Mouse (Mus musculus): ENCODE measurements at regions not wholly inside any gene's neighbourhood (a gene's known extent, or its start where the extent isn't known, plus 50 kb on each side); places are given as distances from the start of the nearest gene placed in this dataset.

DNA sequence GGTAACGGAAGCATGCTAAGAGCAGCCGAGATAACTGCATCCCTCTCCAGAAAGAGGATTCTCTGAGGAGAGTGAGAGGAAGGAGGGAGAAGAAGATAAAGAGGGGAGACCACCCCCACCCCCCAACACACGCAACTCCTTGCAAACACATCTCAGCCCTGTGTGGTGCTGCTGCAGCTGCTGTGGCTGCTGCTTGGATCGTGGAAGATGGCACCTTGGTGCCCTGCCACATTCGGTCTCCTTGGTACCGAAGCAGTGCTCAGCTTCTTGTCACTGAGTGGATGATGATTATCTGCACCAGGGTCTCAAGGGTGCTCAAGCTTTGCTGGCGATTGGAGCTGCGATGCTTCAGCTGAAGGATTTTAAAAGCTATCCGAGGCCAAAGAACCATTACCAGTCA is 204.7 kb downstream of the Bcl11a start:
- H3K27ac ChIP-seq (ENCODE audit: low read depth) = no peak overlapping the region
- DNase-seq (ENCODE audit: low spot score) (no peak), ATAC-seq (replicated peaks; ENCODE audit: low FRiP score, low TSS enrichment, low read depth) (no peak)
- WGBS = 46% methylated on average over 9 of the region's 9 CpGs
- no peaks in the 10 kb centered on the region for H3K27me3 ChIP-seq (replicated peaks; ENCODE audit: control insufficient read depth, insufficient read depth, low read length)
- H3K9ac ChIP-seq (ENCODE audit: low read length) = no peak overlapping the region
- no peak overlapping the region for H3K4me3 ChIP-seq (ENCODE audit: low read depth, low read length)
- H3K36me3 ChIP-seq (ENCODE audit: control insufficient read depth, insufficient read depth, low read length) = no peaks in the 10 kb centered on the region
- no peaks in the 10 kb centered on the region for H3K9me3 ChIP-seq (ENCODE audit: control insufficient read depth, low read length)
- H3K4me2 ChIP-seq (ENCODE audit: low read length) = no peak overlapping the region
- no peaks in the 10 kb centered on the region for H3K4me1 ChIP-seq (replicated peaks; ENCODE audit: control insufficient read depth, insufficient read depth, low read length)

DNA sequence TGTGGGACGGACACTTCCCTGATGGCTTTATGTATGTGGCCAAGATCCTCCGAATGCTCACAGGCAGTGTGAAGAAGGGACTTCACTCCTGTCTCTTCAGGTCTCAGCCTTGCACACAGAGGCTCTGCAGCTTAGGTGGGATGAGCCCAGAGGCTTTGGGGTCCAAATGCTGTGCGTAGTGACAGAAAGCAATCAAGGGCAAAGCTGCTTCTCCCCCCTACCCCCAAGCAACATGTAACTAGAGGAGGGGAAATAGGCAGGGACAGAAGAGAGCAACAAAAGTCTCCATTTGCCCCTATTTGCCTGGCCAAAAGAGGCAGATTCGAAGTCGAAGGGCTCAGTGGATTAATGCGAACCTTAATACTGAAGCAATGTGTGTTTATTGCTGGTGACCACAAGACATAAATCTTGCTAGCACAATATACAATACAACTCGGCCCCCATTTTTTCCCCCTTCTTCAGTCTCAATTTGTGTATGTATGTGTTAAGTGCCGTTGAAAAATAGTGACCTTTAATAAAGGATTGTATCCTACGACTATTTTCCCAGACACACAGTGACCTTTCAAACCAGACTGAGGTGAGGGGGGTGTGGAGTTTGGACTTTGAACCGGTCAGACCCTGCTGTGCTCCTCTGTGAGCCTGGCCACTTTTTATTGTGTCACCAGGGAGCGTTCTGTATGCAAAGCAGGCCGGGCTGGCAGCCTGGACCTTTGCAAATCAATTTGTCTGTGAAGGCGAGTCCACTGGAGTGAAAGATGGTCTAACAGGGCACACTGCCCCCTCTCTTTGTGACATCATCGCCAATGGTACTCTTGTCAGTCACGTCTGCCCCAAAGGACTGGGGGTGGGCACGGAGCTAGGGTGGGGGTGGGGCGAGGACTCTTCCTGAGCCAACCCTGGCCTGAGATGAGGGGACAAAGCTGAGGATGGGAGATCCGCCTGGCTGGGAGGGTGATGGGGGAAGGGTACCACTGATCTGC is 208.6 kb downstream of the Bcl11a start:
- H3K27me3 ChIP-seq (replicated peaks; ENCODE audit: control insufficient read depth, insufficient read depth, low read length) = no peaks in the 10 kb centered on the region
- H3K4me3 ChIP-seq (ENCODE audit: low read depth, low read length) = no peak overlapping the region
- H3K9me3 ChIP-seq (ENCODE audit: control insufficient read depth, low read length) = no peaks in the 10 kb centered on the region
- no peak overlapping the region for H3K4me2 ChIP-seq (ENCODE audit: low read length)
- H3K27ac ChIP-seq (ENCODE audit: low read depth) = no peak overlapping the region
- no peaks in the 10 kb centered on the region for H3K4me1 ChIP-seq (replicated peaks; ENCODE audit: control insufficient read depth, insufficient read depth, low read length)
- 31% methylated on average over 18 of the region's 18 CpGs for WGBS
- no peak for DNase-seq (ENCODE audit: low spot score)
- H3K9ac ChIP-seq (ENCODE audit: low read length) = no peak overlapping the region
- no peaks in the 10 kb centered on the region for H3K36me3 ChIP-seq (ENCODE audit: control insufficient read depth, insufficient read depth, low read length)
- no peak for ATAC-seq (replicated peaks; ENCODE audit: low FRiP score, low TSS enrichment, low read depth)

DNA sequence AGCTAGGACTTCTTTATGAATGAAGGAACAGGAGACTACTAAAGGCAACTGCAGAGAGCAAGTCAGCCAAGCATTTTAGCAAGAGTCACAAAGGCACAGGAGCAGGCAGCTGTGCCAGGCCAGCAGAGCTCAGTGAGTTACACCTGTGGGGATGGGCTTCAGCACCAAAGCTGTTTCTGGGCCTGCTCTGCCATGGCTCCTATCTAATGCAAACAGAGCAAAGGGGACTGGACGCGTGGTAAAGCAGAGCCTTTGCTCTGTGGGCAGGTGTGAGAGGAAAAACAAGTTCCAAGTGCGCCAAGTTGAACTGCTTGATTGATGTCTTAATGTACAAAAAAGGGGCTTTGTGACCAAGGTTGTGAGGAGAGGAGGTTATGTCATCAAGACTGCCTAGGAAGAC is 215.4 kb downstream of the Bcl11a start:
- 69% methylated on average over 3 of the region's 3 CpGs for WGBS
- peaks cover 28% of the 10 kb centered on the region for H3K4me1 ChIP-seq (replicated peaks; ENCODE audit: control insufficient read depth, insufficient read depth, low read length)
- DNase-seq (ENCODE audit: low spot score) = no peak
- no peak overlapping the region for H3K4me2 ChIP-seq (ENCODE audit: low read length)
- no peaks in the 10 kb centered on the region for H3K36me3 ChIP-seq (ENCODE audit: control insufficient read depth, insufficient read depth, low read length)
- H3K27me3 ChIP-seq (replicated peaks; ENCODE audit: control insufficient read depth, insufficient read depth, low read length) = no peaks in the 10 kb centered on the region
- H3K27ac ChIP-seq (ENCODE audit: low read depth) = no peak overlapping the region
- peak; percentile 42; the same call in 1 of the 2 replicates for ATAC-seq (replicated peaks; ENCODE audit: low FRiP score, low TSS enrichment, low read depth)
- no peaks in the 10 kb centered on the region for H3K9me3 ChIP-seq (ENCODE audit: control insufficient read depth, low read length)
- no peak overlapping the region for H3K9ac ChIP-seq (ENCODE audit: low read length)
- no peak overlapping the region for H3K4me3 ChIP-seq (ENCODE audit: low read depth, low read length)

DNA sequence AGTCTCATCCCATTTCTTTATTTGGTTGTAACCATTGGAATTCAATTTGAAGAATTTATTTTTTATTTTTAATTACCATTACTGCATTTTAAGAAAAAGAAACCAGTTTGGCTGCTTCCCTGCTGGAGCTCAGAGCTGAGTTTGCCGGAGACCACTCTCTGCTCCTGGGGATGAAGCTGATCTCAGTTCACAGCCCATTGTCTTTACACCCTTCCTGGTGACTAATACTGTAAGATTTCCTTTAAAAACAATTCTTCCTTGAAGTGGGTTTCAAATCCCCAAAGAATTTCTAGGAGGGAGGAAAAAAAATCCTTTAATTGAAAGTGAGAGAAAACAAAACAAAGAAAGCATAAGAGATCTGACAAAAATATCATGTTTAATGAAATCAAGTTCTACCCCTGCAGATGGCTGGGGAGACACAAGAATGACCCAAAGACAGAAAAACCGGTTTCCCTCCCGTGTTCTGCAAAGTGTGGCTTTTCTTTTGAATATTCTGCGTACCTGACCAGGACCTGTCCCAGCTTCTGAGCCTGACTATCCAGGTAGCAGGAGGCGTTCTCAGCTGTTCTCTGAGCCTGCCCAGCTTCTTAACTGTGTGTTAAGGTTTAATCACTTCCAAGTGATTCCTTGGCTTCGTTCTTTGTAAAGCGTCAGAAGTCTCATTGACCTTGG is 216.1 kb downstream of the Bcl11a start:
- no peak overlapping the region for H3K4me3 ChIP-seq (ENCODE audit: low read depth, low read length)
- no peaks in the 10 kb centered on the region for H3K27me3 ChIP-seq (replicated peaks; ENCODE audit: control insufficient read depth, insufficient read depth, low read length)
- 72% methylated on average over 7 of the region's 7 CpGs for WGBS
- H3K27ac ChIP-seq (ENCODE audit: low read depth) = no peak overlapping the region
- no peak overlapping the region for H3K9ac ChIP-seq (ENCODE audit: low read length)
- H3K9me3 ChIP-seq (ENCODE audit: control insufficient read depth, low read length) = no peaks in the 10 kb centered on the region
- no peak overlapping the region for H3K4me2 ChIP-seq (ENCODE audit: low read length)
- peaks cover 28% of the 10 kb centered on the region for H3K4me1 ChIP-seq (replicated peaks; ENCODE audit: control insufficient read depth, insufficient read depth, low read length)
- H3K36me3 ChIP-seq (ENCODE audit: control insufficient read depth, insufficient read depth, low read length) = no peaks in the 10 kb centered on the region
- DNase-seq (ENCODE audit: low spot score) = no peak
- ATAC-seq (replicated peaks; ENCODE audit: low FRiP score, low TSS enrichment, low read depth) = no peak

DNA sequence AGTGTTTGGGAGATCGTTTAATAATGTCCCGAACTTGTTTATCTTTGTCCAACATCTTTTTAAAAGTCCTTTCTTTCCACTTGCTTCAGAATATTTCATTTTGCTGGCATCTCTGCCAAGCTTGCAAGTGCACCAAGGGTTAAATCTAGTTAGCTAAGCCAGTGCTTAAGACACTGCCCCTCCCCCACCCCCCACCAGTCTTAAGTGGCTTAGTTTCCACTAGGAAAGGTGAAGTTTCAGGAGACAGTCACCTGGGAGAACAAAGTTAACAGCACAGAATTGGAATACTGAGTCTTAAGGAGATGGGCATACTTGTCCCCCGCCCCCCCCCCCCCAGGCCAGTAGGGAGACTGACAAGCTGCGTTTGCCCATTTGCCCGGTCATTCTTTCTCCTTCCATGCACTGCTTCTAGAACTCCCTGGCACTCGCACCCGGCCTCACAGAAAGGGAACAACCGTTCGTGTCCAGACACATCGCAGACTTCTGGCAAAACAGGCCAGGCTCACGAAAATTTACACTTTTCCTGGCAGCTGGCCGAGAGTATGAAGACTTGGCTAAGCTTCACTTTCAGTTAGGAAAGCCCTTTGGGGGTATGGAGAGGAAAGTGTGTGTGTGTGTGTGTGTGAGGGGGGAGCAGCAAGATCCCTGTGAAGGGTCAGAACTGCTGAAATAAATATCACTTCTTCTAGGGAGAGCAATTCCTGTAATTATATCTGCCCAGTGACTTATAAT is 219.2 kb downstream of the Bcl11a start:
- H3K4me1 ChIP-seq (replicated peaks; ENCODE audit: control insufficient read depth, insufficient read depth, low read length) = peaks cover 28% of the 10 kb centered on the region
- no peaks in the 10 kb centered on the region for H3K9me3 ChIP-seq (ENCODE audit: control insufficient read depth, low read length)
- peak; percentile 74 for DNase-seq (ENCODE audit: low spot score)
- no peak; the same call in 1 of the 2 replicates for ATAC-seq (replicated peaks; ENCODE audit: low FRiP score, low TSS enrichment, low read depth)
- H3K27ac ChIP-seq (ENCODE audit: low read depth) = peak overlapping the region; percentile 49
- H3K4me2 ChIP-seq (ENCODE audit: low read length) = peak overlapping the region; percentile 16; the same call in 1 of the 2 replicates
- H3K4me3 ChIP-seq (ENCODE audit: low read depth, low read length) = no peak overlapping the region
- H3K36me3 ChIP-seq (ENCODE audit: control insufficient read depth, insufficient read depth, low read length) = no peaks in the 10 kb centered on the region
- H3K27me3 ChIP-seq (replicated peaks; ENCODE audit: control insufficient read depth, insufficient read depth, low read length) = no peaks in the 10 kb centered on the region
- no peak overlapping the region for H3K9ac ChIP-seq (ENCODE audit: low read length)
- WGBS = 14% methylated on average over 12 of the region's 12 CpGs

DNA sequence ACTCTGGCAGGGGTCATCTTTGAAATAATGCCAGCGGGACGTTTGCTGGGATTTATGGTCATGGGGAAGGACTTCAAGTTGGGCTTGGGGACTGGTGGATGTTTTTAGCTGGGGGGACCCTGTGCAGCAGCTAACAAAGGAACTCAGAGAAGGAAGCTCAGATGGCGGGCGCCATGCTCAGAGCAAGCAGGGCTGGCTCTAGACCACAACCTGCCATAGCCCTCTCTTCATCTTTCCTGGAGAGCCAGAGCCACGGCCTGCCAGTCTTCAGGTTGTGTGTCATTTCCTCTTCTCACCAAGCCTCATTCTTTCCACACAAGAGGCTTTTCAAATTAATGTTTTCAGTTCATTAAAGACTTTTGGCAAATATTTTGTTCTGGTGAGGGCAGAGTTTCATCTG is 219.9 kb downstream of the Bcl11a start:
- H3K9me3 ChIP-seq (ENCODE audit: control insufficient read depth, low read length) = no peaks in the 10 kb centered on the region
- no peaks in the 10 kb centered on the region for H3K36me3 ChIP-seq (ENCODE audit: control insufficient read depth, insufficient read depth, low read length)
- DNase-seq (ENCODE audit: low spot score) = no peak
- H3K4me2 ChIP-seq (ENCODE audit: low read length) = peak overlapping the region; percentile 16; the same call in 1 of the 2 replicates
- H3K4me3 ChIP-seq (ENCODE audit: low read depth, low read length) = no peak overlapping the region
- no peak overlapping the region for H3K9ac ChIP-seq (ENCODE audit: low read length)
- WGBS = 48% methylated on average over 5 of the region's 5 CpGs
- peak overlapping the region; percentile 49; the same call in 1 of the 2 replicates for H3K27ac ChIP-seq (ENCODE audit: low read depth)
- no peaks in the 10 kb centered on the region for H3K27me3 ChIP-seq (replicated peaks; ENCODE audit: control insufficient read depth, insufficient read depth, low read length)
- no peak for ATAC-seq (replicated peaks; ENCODE audit: low FRiP score, low TSS enrichment, low read depth)
- H3K4me1 ChIP-seq (replicated peaks; ENCODE audit: control insufficient read depth, insufficient read depth, low read length) = peaks cover 28% of the 10 kb centered on the region

DNA sequence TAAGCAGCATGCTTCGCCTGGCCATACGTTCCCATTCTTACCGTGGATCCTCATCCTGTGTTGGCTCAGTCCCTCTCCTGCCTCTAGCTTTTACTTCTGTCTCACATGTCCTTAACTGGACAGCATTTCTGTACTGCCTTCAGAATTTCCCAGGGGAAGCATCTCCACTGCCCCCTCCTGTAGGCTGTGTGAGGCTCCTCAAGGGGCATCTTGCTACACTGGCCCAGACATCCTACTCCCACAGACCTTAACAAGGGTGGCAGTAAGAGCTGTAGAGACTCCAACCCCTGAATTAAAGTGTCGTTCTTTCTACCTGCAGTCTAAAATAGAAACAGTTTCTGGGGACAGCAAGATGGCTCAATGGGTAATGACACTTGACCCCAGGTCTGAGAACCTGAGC is 222.5 kb downstream of the Bcl11a start:
- DNase-seq (ENCODE audit: low spot score) (no peak), ATAC-seq (replicated peaks; ENCODE audit: low FRiP score, low TSS enrichment, low read depth) (no peak)
- Histone ChIP-seq H3K9me3 (ENCODE audit: control insufficient read depth, low read length) (no peaks in the 10 kb centered on the region), H3K36me3 (ENCODE audit: control insufficient read depth, insufficient read depth, low read length) (no peaks in the 10 kb centered on the region), H3K4me3 (ENCODE audit: low read depth, low read length) (no peak overlapping the region), H3K27ac (ENCODE audit: low read depth) (no peak overlapping the region), H3K9ac (ENCODE audit: low read length) (no peak overlapping the region), H3K27me3 (replicated peaks; ENCODE audit: control insufficient read depth, insufficient read depth, low read length) (no peaks in the 10 kb centered on the region), H3K4me1 (replicated peaks; ENCODE audit: control insufficient read depth, insufficient read depth, low read length) (peaks cover 34% of the 10 kb centered on the region), H3K4me2 (ENCODE audit: low read length) (no peak overlapping the region)
- 70% methylated on average over 4 of the region's 4 CpGs for WGBS

DNA sequence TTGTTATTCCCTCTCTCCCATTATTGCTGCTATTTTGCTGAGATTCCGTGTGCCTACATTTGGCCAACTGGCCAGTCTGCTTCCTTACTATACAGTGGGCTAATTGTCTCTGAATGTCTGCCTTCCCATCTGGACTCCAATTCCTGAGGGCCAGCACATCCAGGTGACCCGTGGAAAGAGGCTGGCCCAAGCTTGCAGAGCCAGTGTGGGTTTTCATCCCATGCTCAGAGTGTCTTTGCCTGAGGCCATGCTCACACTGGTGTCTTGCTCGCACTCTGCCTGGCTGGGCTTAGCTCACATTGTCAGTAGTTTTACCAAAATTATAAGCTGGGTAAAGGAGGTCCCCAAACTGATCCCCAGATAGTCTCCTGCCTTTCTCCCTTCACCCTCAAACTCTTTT is 223.3 kb downstream of the Bcl11a start:
- Histone ChIP-seq H3K4me3 (ENCODE audit: low read depth, low read length) (no peak overlapping the region), H3K9ac (ENCODE audit: low read length) (no peak overlapping the region), H3K27me3 (replicated peaks; ENCODE audit: control insufficient read depth, insufficient read depth, low read length) (no peaks in the 10 kb centered on the region), H3K36me3 (ENCODE audit: control insufficient read depth, insufficient read depth, low read length) (no peaks in the 10 kb centered on the region), H3K27ac (ENCODE audit: low read depth) (no peak overlapping the region), H3K9me3 (ENCODE audit: control insufficient read depth, low read length) (no peaks in the 10 kb centered on the region), H3K4me1 (replicated peaks; ENCODE audit: control insufficient read depth, insufficient read depth, low read length) (peaks cover 32% of the 10 kb centered on the region), H3K4me2 (ENCODE audit: low read length) (no peak overlapping the region)
- no peak for DNase-seq (ENCODE audit: low spot score)
- WGBS = 79% methylated on average over 3 of the region's 3 CpGs
- no peak for ATAC-seq (replicated peaks; ENCODE audit: low FRiP score, low TSS enrichment, low read depth)

Measured in intestine, embryonic 14.5 days (tissue).